Mouse (Mus musculus) heart, embryonic 16.5 days (tissue): ENCODE measurements around the gene Rnf4. TPM values are rescaled to one million over a fixed set of nuclear protein-coding genes. Genes with fewer than 3 reads are reported as not detected.
A peak's percentile ranks its signal among the peaks of the same experiment; 100 is the strongest.

Experiments used
- ATAC-seq: fragments of 200-750 bp; cut with Nextera tagmentation; replicated peaks from 2 replicates; pipeline ENCODE4 v1.8.0; 2017; ENCODE audit warnings: moderate number of reproducible peaks; ENCODE audit not compliant: insufficient read depth, low FRiP score; ENCODE audit errors: extremely low read depth
- H3K27ac ChIP-seq: fragments of 300-500 bp; sonication (generic); 2 replicates; pipeline ENCODE4 v1.5.1; 2014; ENCODE audit warnings: mild to moderate bottlenecking, low read length, control low read depth, moderate library complexity
- H3K27me3 ChIP-seq: fragments of 300-500 bp; sonication (generic); 2 replicates; pipeline ENCODE4 v1.6.1; 2014; ENCODE audit warnings: low read length, mixed read lengths; ENCODE audit not compliant: control insufficient read depth, insufficient read depth
- H3K36me3 ChIP-seq: fragments of 300-500 bp; sonication (generic); 2 replicates; pipeline ENCODE4 v1.6.1; 2014; ENCODE audit not compliant: control insufficient read depth, insufficient read depth
- H3K4me1 ChIP-seq: fragments of 300-500 bp; sonication (generic); 2 replicates; pipeline ENCODE4 v1.6.1; 2014; ENCODE audit warnings: low read length, mixed read lengths; ENCODE audit not compliant: control insufficient read depth, insufficient read depth
- H3K4me2 ChIP-seq: fragments of 300-500 bp; sonication (generic); 2 replicates; pipeline ENCODE4 v1.6.1; 2014; ENCODE audit warnings: low read depth, mild to moderate bottlenecking, control low read depth, low read length
- H3K4me3 ChIP-seq: fragments of 300-500 bp; sonication (generic); 2 replicates; pipeline ENCODE4 v1.5.1; 2014; ENCODE audit warnings: mild to moderate bottlenecking, control low read depth, low read length
- H3K9ac ChIP-seq: fragments of 300-500 bp; sonication (generic); 2 replicates; pipeline ENCODE4 v1.6.1; 2014; ENCODE audit warnings: low read length, control low read depth
- H3K9me3 ChIP-seq: fragments of 300-500 bp; sonication (generic); replicated peaks from 2 replicates; pipeline ENCODE4 v1.6.1; 2016; ENCODE audit warnings: low read length; ENCODE audit not compliant: control insufficient read depth
- WGBS: fragments of 180-500 bp; shearing (Covaris S2); extraction: QIAGEN DNeasy Blood & Tissue Kit; methylation state at CpG from one replicate; pipeline ENCODE4 v1.1.7; 2014; 5-methylcytosine and 5-hydroxymethylcytosine counted together
- polyA plus RNA-seq: library from polyadenylated mRNA; unstranded; fragments of >200 nt; fragmentation: Nextera tagmentation; extraction: Ambion mirVana; gene quantifications from 2 replicates; pipeline ENCODE4 v1.2.1, GENCODE M21; 2015

Gene Rnf4
- polyA plus RNA-seq, 1 experiment from 2014 or later, result 111 TPM

DNA sequence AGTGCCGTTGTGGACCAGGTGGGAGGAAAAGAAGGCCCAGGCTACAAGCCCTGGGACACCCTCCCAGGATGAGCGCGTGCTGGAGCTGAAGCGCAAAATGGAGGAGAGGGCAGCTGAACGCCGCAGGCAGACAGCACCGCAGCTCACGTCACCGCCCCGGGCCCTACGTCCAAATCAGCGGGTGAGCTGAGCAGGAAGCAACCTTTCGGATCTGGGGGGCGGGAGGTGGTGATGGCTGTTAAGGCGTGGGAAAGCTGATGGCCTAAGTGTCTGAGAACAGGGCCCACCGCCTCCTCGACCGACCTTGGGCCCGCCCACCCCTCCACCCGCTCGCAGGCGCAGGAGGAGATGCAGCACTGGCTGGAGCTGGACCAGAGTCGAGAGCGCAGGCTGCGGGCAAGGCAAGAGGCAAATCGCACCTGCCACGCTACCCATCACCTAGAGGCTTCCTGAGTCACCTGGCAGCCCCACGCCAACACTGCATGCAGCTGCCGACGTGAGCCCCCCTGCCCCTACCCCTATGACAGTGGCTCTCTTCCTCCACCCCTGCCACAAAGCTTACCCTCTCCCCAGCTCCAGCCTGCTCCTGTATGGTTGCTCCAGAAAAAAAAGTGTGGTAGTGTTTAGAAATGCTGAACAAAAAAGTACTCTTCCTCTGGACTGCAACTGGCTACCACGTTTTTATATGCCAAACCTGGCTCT lies 9.1 kb upstream of the Rnf4 start:
- Histone ChIP-seq H3K36me3 (no peaks in the 10 kb centered on the region), H3K27me3 (no peaks in the 10 kb centered on the region), H3K4me1 (peaks cover 13% of the 10 kb centered on the region), H3K9me3 (no peaks in the 10 kb centered on the region), H3K4me2 (peak overlapping the region; percentile 78), H3K4me3 (peak overlapping the region; percentile 48), H3K9ac (peak overlapping the region; percentile 72), H3K27ac (no peak overlapping the region)
- ATAC-seq, result peak; percentile 60
- 18% methylated on average over 28 of the region's 31 CpGs for WGBS

DNA sequence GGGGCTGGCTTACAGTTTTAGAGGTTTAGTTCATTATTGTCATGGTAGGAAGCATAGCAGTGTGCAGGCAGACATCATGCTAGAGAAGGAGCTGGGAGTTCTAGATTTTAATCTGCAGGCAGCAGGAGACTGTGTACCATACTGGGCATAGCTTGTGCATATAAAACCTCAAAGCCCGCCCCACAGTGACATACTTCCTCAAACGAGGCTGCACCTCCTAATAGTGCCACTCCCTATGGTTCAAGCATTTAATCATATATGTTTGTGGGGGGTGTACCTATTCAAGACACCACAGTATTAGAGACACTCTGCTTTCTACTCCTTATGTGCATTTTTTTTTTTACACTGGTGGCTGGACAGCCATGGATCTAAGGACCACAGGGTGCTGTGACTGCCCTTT lies 6.0 kb upstream of the Rnf4 start:
- Histone ChIP-seq H3K9me3 (no peaks in the 10 kb centered on the region), H3K4me1 (peaks cover 14% of the 10 kb centered on the region), H3K27me3 (no peaks in the 10 kb centered on the region), H3K4me2 (no peak overlapping the region), H3K36me3 (no peaks in the 10 kb centered on the region), H3K9ac (no peak overlapping the region), H3K27ac (no peak overlapping the region), H3K4me3 (no peak overlapping the region)
- ATAC-seq, result no peak
- 84% methylated on average over 2 of the region's 2 CpGs for WGBS

DNA sequence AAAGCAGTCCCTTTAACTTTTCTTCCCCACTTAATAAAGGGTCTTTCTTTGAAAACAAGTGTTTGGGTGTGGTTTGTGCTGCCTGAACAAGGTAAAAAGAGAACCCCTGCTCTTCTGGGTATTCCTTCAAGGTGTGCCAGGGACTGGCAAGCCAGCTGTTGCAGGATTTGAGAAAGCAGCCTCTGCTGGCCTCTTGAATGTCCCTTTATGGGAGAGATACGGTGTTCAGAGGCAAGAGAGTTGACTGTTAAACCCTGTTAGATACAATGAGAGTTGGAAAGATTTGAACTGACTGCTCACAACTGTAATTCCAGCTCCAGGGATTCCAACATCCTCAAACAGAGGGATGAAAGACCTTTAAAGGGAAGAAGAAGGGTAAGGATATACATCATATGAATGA lies 2.0 kb upstream of the Rnf4 start:
- 82% methylated on average over 1 of the region's 1 CpGs for WGBS
- H3K4me1 ChIP-seq, result peaks cover 13% of the 10 kb centered on the region

DNA sequence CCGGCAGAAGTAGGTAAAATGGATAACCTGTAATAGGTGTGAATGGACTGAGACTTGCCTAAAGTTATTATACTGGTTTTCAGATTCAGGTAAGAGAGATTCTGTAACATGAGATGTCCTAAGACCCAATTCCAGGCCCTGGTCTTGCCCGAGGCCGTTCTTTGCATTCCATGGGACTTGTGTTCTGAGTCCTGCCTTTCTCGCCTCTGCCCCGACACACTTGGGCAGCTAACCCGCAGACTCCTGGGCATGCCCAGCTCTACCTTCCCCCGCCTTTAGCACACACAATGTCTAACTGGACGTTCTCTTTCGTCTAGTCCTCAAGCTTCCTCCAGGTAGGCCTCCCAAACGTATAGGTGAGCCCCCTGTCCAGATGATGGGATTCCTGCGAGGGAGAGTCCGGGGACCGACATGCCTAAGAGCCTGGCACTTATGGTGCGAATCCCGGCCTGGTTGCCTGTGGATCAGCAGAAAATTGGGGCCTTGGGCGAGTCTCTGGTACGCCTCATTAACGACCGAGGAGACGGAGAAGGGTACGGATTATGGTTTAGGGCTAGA lies 471 bp upstream of the Rnf4 start:
- Histone ChIP-seq H3K36me3 (no peaks in the 10 kb centered on the region), H3K27me3 (no peaks in the 10 kb centered on the region), H3K4me2 (peak overlapping the region; percentile 88), H3K9me3 (no peaks in the 10 kb centered on the region), H3K4me3 (peak overlapping the region; percentile 99), H3K4me1 (peaks cover 13% of the 10 kb centered on the region), H3K27ac (peak overlapping the region; percentile 88), H3K9ac (peak overlapping the region; percentile 84)
- ATAC-seq, result peak; percentile 34
- 1% methylated on average over 21 of the region's 21 CpGs for WGBS

More for the DNA sequence above, 2.0 kb upstream of the Rnf4 start:
- no peaks in the 10 kb centered on the region for H3K27me3 ChIP-seq
- ATAC-seq, result no peak
- H3K9ac ChIP-seq, result no peak overlapping the region
- H3K27ac ChIP-seq, result no peak overlapping the region
- no peaks in the 10 kb centered on the region for H3K9me3 ChIP-seq
- no peak overlapping the region for H3K4me2 ChIP-seq
- H3K4me3 ChIP-seq, result no peak overlapping the region
- H3K36me3 ChIP-seq, result no peaks in the 10 kb centered on the region

DNA sequence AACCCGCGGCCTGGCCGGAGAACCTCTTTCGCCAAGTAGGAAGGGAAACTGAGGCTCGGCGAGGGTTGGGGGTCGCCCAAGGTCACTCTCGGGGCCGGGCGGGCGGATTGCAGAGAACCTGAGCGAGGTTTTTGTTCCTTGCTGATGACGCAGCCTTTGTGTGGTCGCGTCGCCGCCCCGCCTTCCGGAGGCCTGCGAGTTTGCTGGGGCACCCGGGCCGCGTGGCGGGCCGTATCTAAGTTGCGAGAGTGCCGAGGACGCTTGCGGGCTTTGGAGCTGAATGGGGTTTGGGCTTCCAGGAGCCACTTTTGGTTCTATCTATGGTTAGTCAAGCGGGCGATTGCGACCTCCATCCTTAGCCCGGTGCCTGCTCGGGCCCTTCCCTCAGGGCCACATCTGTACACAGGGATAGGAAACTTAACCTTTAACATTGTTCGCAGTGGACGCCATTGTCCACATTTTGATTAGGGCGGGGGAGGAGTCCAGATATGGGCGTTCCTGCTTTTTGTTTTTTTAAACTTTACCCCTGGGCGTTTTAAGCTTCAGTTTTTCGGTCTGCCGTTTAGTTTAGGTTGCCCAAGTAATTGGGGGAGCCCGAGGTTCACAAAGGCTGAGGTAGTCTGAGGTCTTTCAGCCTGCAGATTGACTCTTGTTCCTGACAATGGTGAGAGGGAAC lies 824 bp downstream of the Rnf4 start:
- WGBS, result under 1% methylated on average over 42 of the region's 42 CpGs
- peak; percentile 37; the same call in 1 of the 2 replicates for ATAC-seq
- peak overlapping the region; percentile 94 for H3K4me2 ChIP-seq
- no peaks in the 10 kb centered on the region for H3K9me3 ChIP-seq
- H3K4me1 ChIP-seq, result peaks cover 13% of the 10 kb centered on the region
- peak overlapping the region; percentile 99 for H3K4me3 ChIP-seq
- H3K36me3 ChIP-seq, result no peaks in the 10 kb centered on the region
- H3K27ac ChIP-seq, result peak overlapping the region; percentile 98
- H3K27me3 ChIP-seq, result no peaks in the 10 kb centered on the region
- H3K9ac ChIP-seq, result peak overlapping the region; percentile 99

DNA sequence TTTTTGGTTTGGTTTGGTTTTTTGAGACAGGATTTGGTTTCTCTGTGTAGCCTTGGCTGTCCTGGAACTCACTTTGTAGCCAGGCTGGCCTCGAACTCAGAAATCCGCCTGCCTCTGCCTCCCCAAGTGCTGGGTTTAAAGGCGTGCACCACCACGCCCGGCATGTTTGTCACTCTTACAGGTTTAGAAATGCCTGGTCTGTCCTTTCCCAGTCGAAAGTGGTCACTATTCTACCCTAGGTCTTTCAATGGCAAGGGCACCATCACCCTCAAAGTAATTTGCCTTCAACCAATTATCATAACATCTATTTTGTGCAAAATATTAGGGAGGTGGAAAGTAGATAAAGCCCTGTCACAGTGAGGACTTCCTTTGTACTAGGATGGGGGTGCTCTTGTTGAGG lies 4.2 kb downstream of the Rnf4 start:
- Histone ChIP-seq H3K9me3 (no peaks in the 10 kb centered on the region), H3K27ac (no peak overlapping the region), H3K4me2 (no peak overlapping the region), H3K4me1 (peaks cover 12% of the 10 kb centered on the region), H3K36me3 (peaks cover 11% of the 10 kb centered on the region; the same call in 1 of the 2 replicates), H3K4me3 (no peak overlapping the region), H3K27me3 (no peaks in the 10 kb centered on the region), H3K9ac (no peak overlapping the region)
- no peak for ATAC-seq
- WGBS, result 90% methylated on average over 6 of the region's 6 CpGs

DNA sequence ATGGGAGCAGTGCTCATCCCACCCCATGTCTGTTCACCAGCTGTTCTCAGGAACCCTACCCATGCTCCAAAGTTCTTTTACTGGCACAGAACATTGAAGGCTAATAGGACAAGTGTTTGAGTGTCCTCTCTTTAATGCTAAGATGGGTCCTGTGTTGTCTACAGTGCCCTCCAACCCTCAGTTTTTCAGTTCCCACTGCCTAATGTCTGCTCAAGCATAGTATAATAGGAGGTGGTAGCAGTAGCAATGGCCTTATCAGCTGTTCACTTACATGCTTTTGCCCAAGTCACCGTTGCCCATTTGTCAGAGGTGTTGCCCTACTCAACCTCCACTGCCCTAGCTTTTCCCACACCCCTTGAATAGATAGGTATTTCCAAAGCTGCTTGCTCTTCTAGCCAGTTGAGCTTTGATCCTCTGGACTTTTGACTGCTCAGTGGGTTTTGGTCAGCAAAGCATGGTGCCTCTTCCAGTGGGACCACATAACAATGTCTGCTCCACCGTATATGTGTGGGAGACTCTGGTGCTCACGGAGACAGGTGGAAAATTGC lies 16.1 kb downstream of the Rnf4 start:
- no peaks in the 10 kb centered on the region for H3K4me1 ChIP-seq
- H3K4me2 ChIP-seq, result no peak overlapping the region
- H3K4me3 ChIP-seq, result no peak overlapping the region
- no peak overlapping the region for H3K9ac ChIP-seq
- no peaks in the 10 kb centered on the region for H3K27me3 ChIP-seq
- H3K27ac ChIP-seq, result no peak overlapping the region
- H3K36me3 ChIP-seq, result peaks cover 68% of the 10 kb centered on the region
- H3K9me3 ChIP-seq, result no peaks in the 10 kb centered on the region
- WGBS, result 90% methylated on average over 3 of the region's 3 CpGs
- ATAC-seq, result no peak

DNA sequence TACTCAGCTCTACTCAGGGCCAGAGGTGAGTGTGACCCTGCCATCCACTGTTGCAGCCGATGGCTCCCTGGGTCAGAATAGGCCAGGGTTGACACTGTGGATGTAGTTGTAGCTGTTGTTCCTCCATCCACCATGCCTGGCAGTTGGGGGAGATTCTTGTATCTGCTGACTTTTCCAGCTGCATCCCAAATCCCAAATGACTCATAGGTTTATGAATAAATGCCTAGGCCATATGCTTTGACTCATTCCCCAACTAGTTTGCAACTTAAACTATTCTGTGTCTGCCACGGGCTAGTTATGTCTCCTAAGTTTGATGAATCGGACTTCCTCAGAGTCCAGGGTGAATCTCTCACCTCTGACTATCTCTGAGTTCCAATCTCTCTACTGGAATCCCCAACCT lies 24.2 kb downstream of the Rnf4 start:
- Histone ChIP-seq H3K4me1 (no peaks in the 10 kb centered on the region), H3K9me3 (no peaks in the 10 kb centered on the region), H3K9ac (no peak overlapping the region), H3K4me3 (no peak overlapping the region), H3K27me3 (no peaks in the 10 kb centered on the region), H3K27ac (no peak overlapping the region), H3K4me2 (no peak overlapping the region), H3K36me3 (peaks cover 21% of the 10 kb centered on the region)
- WGBS, result 90% methylated on average over 3 of the region's 3 CpGs
- ATAC-seq, result no peak

DNA sequence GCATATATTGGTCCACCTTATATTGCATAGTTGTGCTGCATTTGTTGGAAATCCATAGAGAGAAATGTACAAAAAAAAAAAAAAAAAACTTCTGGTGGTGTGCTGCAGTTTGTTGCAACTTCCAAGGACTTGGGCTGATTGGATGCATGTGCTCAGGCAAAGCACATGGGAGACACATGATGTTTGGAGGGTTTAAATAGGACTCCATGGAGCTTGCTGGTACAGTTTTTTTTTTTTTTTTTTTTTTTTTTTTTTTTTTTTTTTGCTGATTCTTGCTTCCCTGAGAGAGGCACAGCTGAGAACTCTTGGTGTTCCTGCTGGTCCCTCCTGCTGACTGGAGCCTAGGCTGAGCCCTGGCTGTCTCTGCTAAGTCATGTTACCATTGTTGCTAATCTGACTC lies 27.0 kb downstream of the Rnf4 start:
- H3K4me1 ChIP-seq, result no peaks in the 10 kb centered on the region

More for the DNA sequence above, 27.0 kb downstream of the Rnf4 start:
- Histone ChIP-seq H3K4me3 (no peak overlapping the region), H3K4me2 (no peak overlapping the region), H3K36me3 (peaks cover 14% of the 10 kb centered on the region), H3K9me3 (no peaks in the 10 kb centered on the region), H3K27ac (no peak overlapping the region), H3K9ac (no peak overlapping the region), H3K27me3 (no peaks in the 10 kb centered on the region)
- ATAC-seq, result no peak
